Mouse (Mus musculus): ENCODE measurements around the gene Rmnd5b.
"Not testable (repeated sequence)": the region's sequence is repeated elsewhere in the genome, so short reads cannot be mapped to it uniquely, and the experiment has no call there.

Rmnd5b gene

GRCm38 (mm10) chr11:51649111-51649888 lies 13.6 kb upstream of the Rmnd5b start:
- DNase-seq: no peak

- no peak for DNase-seq
Observed at GRCm38 (mm10) chr11:51648566-51648965, 12.9 kb upstream of the Rmnd5b start.

- no peak for DNase-seq
Observed at GRCm38 (mm10) chr11:51646751-51647667, 11.3 kb upstream of the Rmnd5b start.

GRCm38 (mm10) chr11:51646245-51646644 lies 10.5 kb upstream of the Rmnd5b start:
- DNase-seq: no peak

- DNase-seq: no peak
Observed at GRCm38 (mm10) chr11:51645293-51645692, 9.6 kb upstream of the Rmnd5b start.

GRCm38 (mm10) chr11:51644217-51644616 lies 8.5 kb upstream of the Rmnd5b start:
- DNase-seq: no peak

DNA sequence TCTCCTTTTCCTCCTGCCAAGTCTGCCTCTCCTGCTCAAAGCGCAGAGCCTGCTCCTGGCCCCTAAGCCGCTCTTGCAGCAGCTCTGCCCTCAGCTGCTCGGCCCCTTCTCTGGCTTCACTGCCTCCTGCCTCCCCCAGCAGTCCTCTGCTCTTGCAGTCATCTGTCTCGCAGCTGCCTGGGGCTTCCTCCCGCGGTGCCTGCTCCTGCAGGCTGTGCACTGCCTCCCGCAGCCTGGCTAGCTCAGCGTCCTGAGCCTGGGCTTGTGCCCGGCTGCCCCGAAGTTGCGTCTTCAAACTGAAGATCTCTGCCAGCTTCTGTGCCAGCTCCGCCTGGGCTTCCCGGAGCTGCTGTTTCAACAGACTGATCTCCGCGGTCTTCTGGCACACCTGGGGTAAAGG lies 8.1 kb upstream of the Rmnd5b start:
- DNase-seq: peak; percentile 41

GRCm38 (mm10) chr11:51643202-51643601 lies 7.5 kb upstream of the Rmnd5b start:
- DNase-seq: no peak

GRCm38 (mm10) chr11:51640748-51641147 lies 5.1 kb upstream of the Rmnd5b start:
- no peak for DNase-seq

GRCm38 (mm10) chr11:51638497-51638896 lies 2.8 kb upstream of the Rmnd5b start:
- no peak for DNase-seq

- DNase-seq: no peak
Observed at GRCm38 (mm10) chr11:51637971-51638414, 2.3 kb upstream of the Rmnd5b start.

DNA sequence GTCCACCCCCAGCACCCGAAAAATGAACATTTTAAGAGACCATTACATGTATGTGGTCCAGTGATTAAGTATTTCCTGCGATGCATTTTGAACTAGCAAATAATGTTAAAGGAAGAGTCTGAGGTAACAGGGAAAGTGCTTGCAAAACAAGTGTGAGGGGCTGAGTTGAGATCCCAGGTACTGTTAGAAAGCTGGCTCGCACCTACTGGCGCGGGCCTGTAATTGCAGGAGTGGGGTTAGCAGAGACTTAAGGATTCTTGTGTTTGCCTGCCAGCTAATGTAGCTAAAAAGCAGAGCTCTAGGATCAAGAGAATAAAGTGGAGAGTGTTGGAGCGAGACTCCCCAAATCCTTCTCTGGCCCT lies 608 bp upstream of the Rmnd5b start:
- peak; percentile 57 to 58 for DNase-seq

DNA sequence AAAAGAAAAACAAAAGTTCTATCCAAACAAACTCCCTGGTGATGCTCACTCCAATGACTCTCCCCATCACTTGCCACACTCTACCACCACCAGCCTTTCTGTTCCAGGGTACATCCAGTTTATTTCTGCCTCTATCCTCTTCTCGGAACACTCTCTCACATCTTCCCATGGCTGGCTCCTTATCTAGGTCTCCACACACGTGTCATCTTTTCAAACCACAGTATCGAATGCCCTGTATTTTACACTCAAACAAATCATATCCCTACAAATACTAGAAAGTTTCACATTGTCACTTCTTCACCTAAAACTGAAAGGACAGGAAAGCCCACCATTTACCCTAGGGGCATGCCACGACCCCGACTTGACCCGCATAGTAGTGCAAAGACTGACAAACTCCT lies 570 bp downstream of the Rmnd5b start:
- DNase-seq: no peak

GRCm38 (mm10) chr11:51633721-51634120 lies 2.0 kb downstream of the Rmnd5b start:
- DNase-seq: no peak

- not testable (repeated sequence) for DNase-seq
Observed at GRCm38 (mm10) chr11:51633200-51633599, 2.5 kb downstream of the Rmnd5b start.

DNA sequence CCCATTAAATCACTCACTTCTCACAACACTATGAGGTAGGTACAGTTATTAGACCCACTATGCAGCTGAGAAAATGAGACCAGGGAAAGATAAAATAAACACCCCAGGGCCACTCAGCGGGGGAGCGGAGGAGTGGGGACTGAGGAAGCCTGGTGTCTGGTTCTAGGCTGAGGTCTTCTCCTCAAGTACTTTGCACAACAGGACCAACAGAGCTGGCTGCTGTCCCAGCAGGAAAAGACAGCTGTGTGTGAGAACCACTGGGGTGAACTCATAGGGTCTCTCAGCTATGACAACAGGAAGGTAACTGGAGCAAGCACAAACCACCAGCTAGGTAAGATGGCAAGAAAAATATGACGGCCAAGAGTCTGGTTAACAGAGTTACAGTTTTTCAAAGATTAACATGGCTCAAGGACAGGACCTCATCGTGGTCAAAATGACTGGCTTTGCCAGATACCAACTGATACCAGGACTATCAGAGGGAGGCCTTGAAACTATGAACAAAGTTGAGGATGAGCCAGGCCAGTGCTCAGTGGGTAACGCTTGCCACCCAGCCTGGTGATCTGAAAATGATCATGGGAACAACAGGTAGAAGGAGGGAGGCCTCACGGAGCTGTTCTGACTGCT lies 3.5 kb downstream of the Rmnd5b start:
- no peak for DNase-seq

GRCm38 (mm10) chr11:51629651-51630314 lies 5.9 kb downstream of the Rmnd5b start:
- no peak for DNase-seq

- DNase-seq: no peak
Observed at GRCm38 (mm10) chr11:51627907-51628306, 7.8 kb downstream of the Rmnd5b start.

DNA sequence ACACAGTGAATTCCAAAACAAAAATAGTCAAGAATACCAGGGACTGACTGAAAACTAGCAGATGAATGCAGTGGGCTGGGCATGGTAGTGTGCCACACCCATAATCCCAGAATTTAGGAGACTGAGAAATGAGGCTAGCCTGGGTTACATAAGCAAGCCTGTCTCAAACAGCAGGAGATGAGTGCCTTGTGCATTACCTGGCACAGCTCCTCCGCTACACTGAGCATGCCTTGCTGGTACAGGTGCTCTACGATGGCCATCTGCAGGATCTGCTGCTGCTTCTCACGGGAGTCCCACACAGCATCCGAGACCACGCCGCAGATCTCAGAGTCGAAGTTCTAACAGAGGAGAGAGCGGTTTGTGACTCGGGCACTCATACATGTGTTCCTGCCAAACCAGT lies 8.3 kb downstream of the Rmnd5b start:
- DNase-seq: peak in 1 of 2 experiments; percentile 40

- DNase-seq: no peak
Observed at GRCm38 (mm10) chr11:51625187-51625820, 10.4 kb downstream of the Rmnd5b start.

DNA sequence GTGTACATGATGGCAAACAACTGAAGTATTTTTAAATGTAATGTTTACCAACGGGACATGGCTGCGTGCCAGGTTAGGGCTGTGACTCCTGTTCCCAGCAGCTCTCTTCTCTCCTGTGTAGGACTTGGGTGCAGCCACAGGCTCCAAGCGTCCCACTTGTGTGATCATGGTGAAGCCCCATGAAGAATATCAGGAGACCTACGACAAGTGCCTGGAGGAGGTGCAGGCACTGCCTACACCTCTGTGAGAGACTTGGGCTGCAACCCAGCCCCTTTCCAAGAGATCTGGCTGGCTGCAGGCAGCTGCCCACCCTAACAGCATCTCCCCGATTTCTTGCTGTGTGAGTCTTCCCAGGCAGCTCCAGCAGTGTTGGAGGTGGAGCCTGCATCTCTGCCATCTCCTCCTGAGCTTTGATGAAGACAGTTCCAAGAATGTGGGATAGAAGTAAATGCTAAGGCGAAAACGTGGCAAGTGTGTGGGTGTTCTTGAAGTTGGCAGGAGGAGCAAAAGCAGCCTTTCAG lies 12.7 kb downstream of the Rmnd5b start:
- DNase-seq: no peak

DNA sequence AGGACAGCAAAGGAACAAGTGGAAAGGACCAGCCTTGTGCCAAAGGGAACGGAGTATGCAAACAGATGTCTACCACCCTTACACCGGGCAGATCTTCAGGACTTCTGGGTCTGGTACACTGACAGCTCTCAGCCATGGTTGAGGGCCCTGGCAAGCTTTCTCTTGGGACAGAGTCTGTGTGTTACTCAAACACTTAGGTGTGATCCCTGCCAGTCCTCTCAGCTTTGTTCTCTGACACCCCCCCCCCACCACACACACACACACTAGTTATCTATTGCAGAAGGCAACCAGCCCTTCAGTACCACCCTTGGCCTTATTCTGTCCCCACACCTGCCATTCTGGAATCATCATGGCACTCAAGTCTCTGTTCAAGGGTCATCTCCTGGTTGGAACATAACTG lies 13.9 kb downstream of the Rmnd5b start:
- DNase-seq: no peak
